ENCODE assay signal across 21 mouse cellular contexts in genomic region chr7:40921281-40921680, GRCm38 (mm10). TPM values are rescaled to one million over a fixed set of nuclear protein-coding genes. Genes with fewer than 3 reads are reported as not detected.
DNase-seq lines count a peak whose midpoint lies in the region; ATAC-seq lines count a peak whose summit lies in the region.
"Had no signal": no experiment of that assay in that cellular context is flagged by ENCODE, and none has a peak within 500 bp of the region (broad histone marks: within the 10 kb centered on the region; RNA-seq: fewer than 3 reads in every experiment).

No protein-coding gene starts in this region.

- DNase-seq in frontal cortex, postnatal 10 days (ENCODE audit: low spot score in 2 of 2) = no peak
- DNase-seq in left cerebral cortex, adult 18-20 months (ENCODE audit: low spot score in 2 of 2) = peak; percentile 21 to 57
- no peak for DNase-seq in left cerebral cortex, adult 11 months (ENCODE audit: low spot score)
- DNase-seq in right cerebral cortex, adult 18-20 months = peak; percentile 70
- no peak for DNase-seq in right cerebral cortex, postnatal 14 days
- peak; percentile 50 for DNase-seq in telencephalon, adult 2 months (ENCODE audit: low read depth, low spot score)
- DNase-seq: adrenal gland, adult 8-10 months; adrenal gland, postnatal 36 days; B cell, adult 2 months; cerebellum, adult 11 months; cerebellum, adult 8-10 months; cerebellum, postnatal 14 days; embryo, embryonic 11 days; gastrocnemius, postnatal 36 days; heart, adult 18-20 months had no signal

- ATAC-seq in frontal cortex, adult (ENCODE audit: low TSS enrichment) = peak; percentile 82
- ATAC-seq: CD4-positive, CD25-positive, alpha-beta regulatory T cell, adult 4 months; forebrain, embryonic 14.5 days had no signal

RNA-seq across cellular contexts. Expression of gene Vstm2b, which starts 23.2 kb away (rescaled TPM):
- total RNA-seq in left cerebral cortex, adult 18-20 months (2021) = 10 to 100 TPM; 54.8 to 59.9 TPM
- total RNA-seq: common myeloid progenitor, adult 5-6 weeks; G1E; heart, postnatal 25 days had no signal

Comparison
In these comparisons a context has a peak if more than half of its experiments do, and no peak if none do; other contexts are left out.
1. DNase-seq: peak in left cerebral cortex, adult 18-20 months (2 of 2), right cerebral cortex, adult 18-20 months (single experiment) and telencephalon, adult 2 months (single experiment); none in frontal cortex, postnatal 10 days (0 of 2), left cerebral cortex, adult 11 months (single experiment) and right cerebral cortex, postnatal 14 days (single experiment).